Mouse (Mus musculus) NIH3T3 (cell line): ENCODE measurements around the gene Samm50.
A peak's percentile ranks its signal among the peaks of the same experiment; 100 is the strongest.
"Not testable (repeated sequence)": the region's sequence is repeated elsewhere in the genome, so short reads cannot be mapped to it uniquely, and the experiment has no call there.

Source experiments
- DNase-seq: peaks from one replicate; pipeline ENCODE4 v3.0.0-alpha.2; 2012; ENCODE audit warnings: low read depth

Gene Samm50

GRCm38 (mm10) chr15:84192058-84192791 lies at the start of gene Samm50:
Gene Samm50, plus strand, starts transcription at chr15:84192241.
- DNase-seq = peak; percentile 96

DNA sequence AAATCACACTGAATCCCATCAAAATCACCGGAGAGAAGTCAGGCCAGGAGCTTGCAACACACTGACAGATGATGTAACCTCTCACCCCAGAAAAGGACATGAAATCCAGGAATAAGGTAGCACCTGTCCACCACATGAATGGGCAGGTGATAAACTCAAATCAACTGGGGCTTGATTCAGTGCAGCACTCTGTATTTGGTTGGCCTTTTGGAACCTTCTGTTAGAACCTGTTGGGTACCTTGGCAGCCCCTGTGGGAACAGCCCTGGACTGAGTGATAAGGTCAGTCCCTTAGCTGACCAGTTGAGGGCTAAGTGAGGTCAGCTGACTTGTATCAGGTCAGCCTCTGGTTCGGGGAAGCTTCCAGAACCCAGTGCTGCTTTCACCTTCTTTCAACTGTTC lies 35.9 kb upstream of the Samm50 start:
- no peak for DNase-seq

DNA sequence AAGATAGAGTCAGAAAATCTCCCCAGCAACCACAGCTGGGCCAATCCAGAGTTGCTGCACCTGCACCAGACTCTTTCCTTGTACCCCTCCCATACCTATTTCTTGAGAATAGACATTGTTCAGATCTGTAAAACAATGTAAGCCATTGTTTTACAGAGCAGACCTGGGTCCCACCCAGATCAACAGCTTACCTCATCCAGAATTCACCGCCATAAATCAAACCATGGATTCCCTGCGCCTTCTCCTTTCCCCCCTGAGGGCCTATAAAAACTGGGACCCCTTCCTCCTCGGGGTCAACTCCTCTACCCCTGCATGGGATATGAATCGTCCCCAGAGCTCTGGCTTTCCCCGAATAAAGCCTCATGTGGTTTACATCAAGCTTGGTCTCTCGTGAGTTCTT lies 34.5 kb upstream of the Samm50 start:
- DNase-seq = not testable (repeated sequence)

DNA sequence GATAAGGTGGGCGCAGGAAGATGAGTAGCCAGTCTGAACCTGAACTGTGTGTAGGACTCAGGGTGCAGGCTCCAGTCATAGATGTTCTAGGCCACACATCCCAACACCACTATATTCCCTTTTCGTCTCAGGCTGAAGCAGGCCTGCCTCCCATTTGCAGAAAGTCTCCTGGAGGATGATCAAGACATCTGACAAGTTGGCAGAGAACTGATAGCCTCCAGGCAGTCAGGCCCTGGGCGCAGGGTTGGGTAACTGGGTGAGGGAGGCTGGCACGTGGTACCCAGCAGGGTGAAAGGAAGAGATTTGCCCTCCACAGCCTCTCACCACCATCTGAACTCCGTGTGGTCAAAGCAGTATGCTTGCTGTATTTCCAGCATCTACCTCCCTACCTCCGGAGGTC lies 30.2 kb upstream of the Samm50 start:
- no peak for DNase-seq

DNA sequence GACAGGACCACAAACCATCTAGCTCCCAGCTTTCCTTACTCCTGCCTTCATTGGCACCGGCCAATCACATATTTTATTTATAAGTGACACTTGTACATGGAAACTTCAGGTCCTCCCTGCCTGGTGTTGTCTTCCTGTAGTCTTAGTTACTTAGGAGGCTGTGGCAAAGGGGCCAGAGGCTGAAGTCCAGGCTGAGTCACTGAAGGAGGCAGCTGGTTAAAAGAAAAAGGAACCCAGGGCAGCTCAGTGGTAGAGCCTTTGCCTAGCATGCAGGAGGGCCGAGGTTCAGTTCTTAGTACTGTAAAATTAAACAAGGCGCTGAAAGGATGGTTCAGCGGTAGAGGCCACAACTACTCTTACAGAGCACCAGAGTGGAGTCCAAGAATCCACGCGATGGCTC lies 25.2 kb upstream of the Samm50 start:
- no peak for DNase-seq

- DNase-seq = peak; percentile 88
Measured at GRCm38 (mm10) chr15:84167600-84167999, 24.4 kb upstream of the Samm50 start, which contains the start of gene Pnpla3. Gene Pnpla3, plus strand, starts transcription at chr15:84167837.

DNA sequence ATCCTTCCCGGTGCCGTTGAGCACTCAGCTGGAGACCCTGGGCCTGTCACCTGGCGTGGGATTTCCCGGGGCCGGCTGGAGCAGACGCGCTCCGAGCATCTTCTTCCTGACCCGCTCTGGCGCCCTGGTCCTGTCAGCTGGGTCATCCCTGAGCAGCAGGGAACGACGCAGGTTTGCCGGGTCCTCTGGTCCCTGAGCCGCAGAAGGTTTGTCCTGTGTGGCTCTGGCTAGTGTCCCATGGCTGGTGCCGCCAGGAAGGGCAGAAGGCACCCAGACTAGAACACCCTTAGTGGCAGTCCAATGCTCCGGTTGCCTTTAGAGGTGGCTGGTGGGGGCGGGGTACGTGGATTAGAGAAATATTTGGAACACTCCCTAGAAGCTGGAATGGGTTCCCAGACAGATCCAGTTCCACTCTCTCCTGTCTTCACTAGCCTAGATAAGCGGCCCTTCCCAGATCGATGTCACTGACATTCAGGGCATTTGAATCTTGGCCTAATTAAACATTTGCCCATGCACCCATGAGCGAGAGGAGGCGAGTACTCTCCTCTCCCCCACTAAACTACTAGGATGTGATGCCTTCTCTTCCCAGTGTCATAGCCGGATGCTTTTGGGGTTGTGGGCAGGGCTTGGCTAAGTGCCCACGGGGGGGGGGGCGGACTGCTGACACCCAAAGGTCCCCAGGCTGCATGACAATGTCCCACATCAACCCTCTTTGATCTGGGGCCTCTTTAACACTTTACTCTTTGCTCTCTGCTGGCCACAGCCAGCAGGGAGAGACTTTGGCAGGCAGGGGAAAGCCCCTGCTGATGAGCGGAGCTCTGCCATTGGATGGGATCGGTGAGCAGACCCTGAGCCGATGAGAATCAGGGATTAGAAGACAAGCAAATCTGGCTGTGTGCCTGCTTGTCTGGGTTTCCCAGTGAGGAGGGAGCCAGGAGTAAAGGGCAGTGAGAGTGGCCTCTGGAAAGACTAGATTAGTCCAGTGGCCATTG lies 23.6 kb upstream of the Samm50 start:
- DNase-seq = no peak

DNA sequence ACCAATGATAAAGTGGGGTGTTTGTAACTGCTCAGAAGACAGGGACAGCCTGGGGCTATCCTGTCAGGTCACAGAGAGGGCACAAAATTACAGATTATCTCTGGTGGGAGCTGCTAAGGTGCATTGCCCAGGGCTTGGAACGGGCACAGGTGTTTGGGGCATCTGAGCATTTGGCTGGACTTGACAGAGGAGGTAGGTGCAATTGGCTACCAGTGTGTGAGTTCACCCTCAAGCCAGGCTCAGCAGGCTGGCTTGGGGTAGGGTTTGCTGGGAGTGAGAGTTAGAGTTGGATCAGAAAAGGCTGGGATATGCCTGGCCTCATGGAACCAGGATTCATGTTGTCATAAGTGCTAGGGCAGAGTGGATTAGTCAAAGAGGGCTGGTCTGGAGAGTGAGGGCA lies 22.5 kb upstream of the Samm50 start:
- DNase-seq = no peak

- no peak for DNase-seq
Measured at GRCm38 (mm10) chr15:84171166-84171565, 20.9 kb upstream of the Samm50 start.

- DNase-seq = no peak
Measured at GRCm38 (mm10) chr15:84178733-84179132, 13.3 kb upstream of the Samm50 start.

- no peak for DNase-seq
Measured at GRCm38 (mm10) chr15:84182000-84182399, 10.0 kb upstream of the Samm50 start.

DNA sequence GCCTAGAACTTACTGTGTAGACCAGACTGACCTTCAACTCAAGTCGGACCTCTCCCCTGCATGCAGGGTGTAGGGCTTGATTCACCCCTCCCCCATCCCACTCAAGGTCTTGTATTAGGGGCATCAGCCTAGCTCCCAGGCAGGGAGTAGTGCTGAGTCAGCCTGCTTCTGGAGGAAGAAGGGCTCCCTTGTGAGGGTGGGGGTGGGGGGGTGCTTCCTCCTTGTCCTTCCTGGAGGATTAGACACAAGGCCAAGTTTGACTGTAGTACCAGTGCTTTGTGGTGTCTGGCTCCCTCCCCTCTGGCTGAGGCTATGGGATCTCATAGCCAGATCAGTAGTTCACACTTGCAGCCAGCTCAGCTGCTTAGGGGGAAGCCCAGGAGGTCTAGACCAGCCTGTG lies 8.1 kb upstream of the Samm50 start:
- peak; percentile 54 for DNase-seq

GRCm38 (mm10) chr15:84186196-84186595 lies 5.8 kb upstream of the Samm50 start:
- no peak for DNase-seq

DNA sequence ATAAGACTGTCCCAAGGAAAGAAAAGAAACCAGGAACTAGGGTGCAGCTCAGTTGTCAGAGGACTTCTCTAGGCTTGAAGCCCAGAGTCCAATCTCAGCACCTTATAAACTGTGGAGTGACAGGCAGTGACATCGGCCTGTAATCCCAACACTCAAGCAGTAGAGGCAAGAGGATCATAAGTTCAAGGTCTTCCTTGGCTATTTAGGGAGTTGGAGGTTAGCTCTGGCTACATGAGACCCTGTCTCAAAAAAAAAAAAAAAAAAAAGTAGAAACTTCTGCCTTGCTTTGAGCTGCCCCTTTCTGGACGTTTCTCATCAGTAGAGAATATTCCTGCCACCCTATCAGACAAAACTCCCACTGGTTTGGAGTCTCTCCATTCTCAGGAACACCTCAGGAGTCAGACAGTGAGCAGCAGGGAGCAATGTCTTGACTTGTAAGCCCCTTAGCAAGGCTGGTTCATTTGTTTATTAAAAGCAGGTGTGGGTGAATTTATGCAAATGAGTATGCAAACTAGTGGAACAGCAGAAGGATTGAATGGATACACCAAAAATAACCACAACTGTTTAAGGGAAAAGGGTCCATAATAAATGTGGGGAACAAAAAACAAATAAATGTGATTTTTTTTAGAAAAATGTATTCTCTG lies 3.0 kb upstream of the Samm50 start:
- DNase-seq = no peak

DNA sequence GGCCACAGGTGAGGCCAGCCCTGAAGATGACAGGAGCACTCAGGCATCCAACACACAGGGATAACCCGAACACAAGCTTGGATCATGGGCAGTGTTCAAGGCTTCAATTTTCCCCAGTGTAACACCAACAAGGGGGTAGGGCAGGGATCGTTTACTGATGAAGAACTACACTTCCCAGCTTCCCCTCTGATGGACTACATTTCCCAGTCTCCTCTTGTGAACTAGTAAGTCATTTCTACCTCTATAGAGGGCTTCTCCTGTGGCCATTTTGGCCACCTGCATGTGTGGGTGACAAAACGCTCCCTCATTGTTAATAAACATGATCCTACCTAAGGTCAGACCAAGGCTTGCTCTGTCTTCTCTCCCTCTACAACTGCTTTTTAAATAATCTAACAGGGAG lies 2.2 kb upstream of the Samm50 start:
- peak; percentile 13 for DNase-seq

GRCm38 (mm10) chr15:84191724-84192057 lies 350 bp upstream of the Samm50 start:
- no peak for DNase-seq

- DNase-seq = no peak
Measured at GRCm38 (mm10) chr15:84196486-84197165, 4.6 kb downstream of the Samm50 start.

- DNase-seq = no peak
Measured at GRCm38 (mm10) chr15:84207327-84207726, 15.3 kb downstream of the Samm50 start.

GRCm38 (mm10) chr15:84209517-84210412 lies 17.7 kb downstream of the Samm50 start:
- no peak for DNase-seq

DNA sequence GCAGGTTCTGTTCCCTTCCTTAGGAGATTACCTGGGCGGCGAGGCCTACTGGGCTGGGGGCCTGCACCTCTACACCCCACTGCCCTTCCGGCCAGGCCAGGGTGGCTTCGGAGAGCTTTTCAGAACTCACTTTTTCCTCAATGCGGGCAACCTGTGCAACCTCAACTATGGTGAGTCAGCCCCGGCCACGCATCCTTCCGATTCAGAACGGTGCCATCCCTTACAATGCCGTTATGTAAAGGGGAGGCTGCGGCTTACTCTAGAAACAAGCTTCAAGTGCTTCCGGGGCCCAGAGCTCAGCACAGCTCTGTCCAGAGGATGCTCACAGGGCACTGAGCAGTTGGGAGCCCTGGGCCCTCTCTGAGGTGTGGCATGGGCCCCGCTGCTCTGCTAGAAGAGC lies 18.4 kb downstream of the Samm50 start:
- no peak for DNase-seq

GRCm38 (mm10) chr15:84210941-84211340 lies 18.9 kb downstream of the Samm50 start:
- DNase-seq = no peak
